In the genomic region with DNA sequence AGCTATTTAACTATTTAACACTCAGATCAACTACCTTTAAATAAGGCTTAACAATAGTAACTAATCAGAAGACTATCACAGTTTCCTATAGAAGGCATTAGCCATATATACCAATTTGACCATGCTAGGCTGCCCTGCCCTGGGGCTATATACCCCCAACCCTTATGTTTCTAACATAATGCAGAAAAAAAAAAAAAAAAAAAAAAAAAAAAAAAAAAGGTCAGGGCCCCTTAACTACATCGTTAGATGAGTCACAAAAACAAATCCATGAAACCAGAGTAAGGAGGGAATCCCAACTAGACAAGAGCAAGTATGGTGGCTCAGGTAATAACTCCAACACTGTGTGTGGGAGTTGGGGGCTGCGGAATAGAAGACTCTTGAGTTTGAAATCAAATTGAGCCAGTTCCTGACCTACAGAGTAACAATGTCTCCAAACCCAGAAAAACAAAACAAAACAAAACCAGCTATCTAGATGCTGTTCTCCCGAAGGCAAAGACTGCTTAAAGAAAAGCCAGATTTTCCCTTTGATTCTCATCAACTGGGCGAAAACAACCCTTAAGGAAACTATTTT, we compare ENCODE assay signal across 7 mouse cellular contexts. TPM values are rescaled to one million over a fixed set of nuclear protein-coding genes. Genes with fewer than 3 reads are reported as not detected.
DNase-seq lines count a peak whose midpoint lies in the region; ATAC-seq lines count a peak whose summit lies in the region.

No protein-coding gene starts in this region.

- peak overlapping the region; percentile 91 for H3K4me3 ChIP-seq in megakaryocyte, embryonic 14.5 days (replicated peaks)
- peak overlapping the region; percentile 86 for H3K4me3 ChIP-seq in forebrain, embryonic 10.5 days
- H3K4me3 ChIP-seq in limb, embryonic 13.5 days = peak overlapping the region; percentile 84
- peak overlapping the region; percentile 88 for H3K4me3 ChIP-seq in stomach, embryonic 15.5 days (replicated peaks)

- peak overlapping the region; percentile 87 for H3K4me2 ChIP-seq in limb, embryonic 13.5 days (replicated peaks)
- H3K4me2 ChIP-seq in stomach, embryonic 15.5 days = peak overlapping the region; percentile 81

- 4% methylated on average over 4 of the region's 4 CpGs for WGBS in forebrain, embryonic 10.5 days
- 4% methylated on average over 4 of the region's 4 CpGs for WGBS in limb, embryonic 13.5 days
- 2% methylated on average over 4 of the region's 4 CpGs for WGBS in stomach, embryonic 15.5 days

- peaks cover 29% of the 10 kb centered on the region for H3K4me1 ChIP-seq in megakaryocyte, embryonic 14.5 days
- peaks cover 22% of the 10 kb centered on the region for H3K4me1 ChIP-seq in forebrain, embryonic 10.5 days
- peaks cover 21% of the 10 kb centered on the region for H3K4me1 ChIP-seq in limb, embryonic 13.5 days
- H3K4me1 ChIP-seq in stomach, embryonic 15.5 days = peaks cover 7% of the 10 kb centered on the region

- H3K27ac ChIP-seq in forebrain, embryonic 10.5 days = peak overlapping the region; percentile 87
- H3K27ac ChIP-seq in limb, embryonic 13.5 days = no peak overlapping the region
- H3K27ac ChIP-seq in stomach, embryonic 15.5 days = no peak overlapping the region; the same call in 1 of the 2 replicates

- no peaks in the 10 kb centered on the region for H3K9me3 ChIP-seq in megakaryocyte, embryonic 14.5 days
- no peaks in the 10 kb centered on the region for H3K9me3 ChIP-seq in forebrain, embryonic 10.5 days
- H3K9me3 ChIP-seq in limb, embryonic 13.5 days = no peaks in the 10 kb centered on the region
- no peaks in the 10 kb centered on the region for H3K9me3 ChIP-seq in stomach, embryonic 15.5 days

- DNase-seq in forebrain, embryonic 10.5 days (ENCODE audit: extremely low spot score, low spot score) = no peak
- DNase-seq in embryo, embryonic 11 days = no peak
- DNase-seq in B cell, adult 2 months = no peak

- H3K36me3 ChIP-seq in megakaryocyte, embryonic 14.5 days (replicated peaks; ENCODE audit: low read length) = peaks cover 18% of the 10 kb centered on the region
- H3K36me3 ChIP-seq in forebrain, embryonic 10.5 days (replicated peaks) = peaks cover 23% of the 10 kb centered on the region
- peaks cover 7% of the 10 kb centered on the region; the same call in 1 of the 2 replicates for H3K36me3 ChIP-seq in limb, embryonic 13.5 days
- H3K36me3 ChIP-seq in stomach, embryonic 15.5 days = no peaks in the 10 kb centered on the region

- no peak for ATAC-seq in megakaryocyte, adult 5-6 weeks (ENCODE audit: poor library complexity, severe bottlenecking)
- ATAC-seq in limb, embryonic 13.5 days (ENCODE audit: low FRiP score, low read depth) = no peak
- ATAC-seq in stomach, embryonic 15.5 days (ENCODE audit: insufficient read depth, low FRiP score, low read depth) = no peak

- no peaks in the 10 kb centered on the region for H3K27me3 ChIP-seq in megakaryocyte, embryonic 14.5 days (replicated peaks)
- H3K27me3 ChIP-seq in forebrain, embryonic 10.5 days (ENCODE audit: poor library complexity, severe bottlenecking) = no peaks in the 10 kb centered on the region
- H3K27me3 ChIP-seq in limb, embryonic 13.5 days = no peaks in the 10 kb centered on the region
- no peaks in the 10 kb centered on the region for H3K27me3 ChIP-seq in stomach, embryonic 15.5 days (replicated peaks)

- peak overlapping the region; percentile 73 for H3K9ac ChIP-seq in limb, embryonic 13.5 days
- peak overlapping the region; percentile 52 for H3K9ac ChIP-seq in stomach, embryonic 15.5 days

RNA-seq across cellular contexts. Expression of a gene that starts 0.7 kb away (rescaled TPM):
- polyA plus RNA-seq in megakaryocyte, embryonic 14.5 days (2012; ENCODE audit: insufficient read depth, low replicate concordance) = 1.8 TPM in 1 of 2 replicates, not detected in the other
- total RNA-seq in megakaryocyte, adult 5-6 weeks (2015) = 21.0 and 23.3 TPM in 2 replicates
- 16.5 and 18.7 TPM in 2 replicates for total RNA-seq in megakaryocyte, adult 5-6 weeks (2017)
- 36.4 and 37.1 TPM in 2 replicates for polyA plus RNA-seq in forebrain, embryonic 10.5 days (2016; fragmentation: Nextera tagmentation; extraction: Ambion mirVana)
- polyA plus RNA-seq in limb, embryonic 13.5 days (2015; fragmentation: Nextera tagmentation; extraction: Ambion mirVana) = 24.3 and 30.9 TPM in 2 replicates
- polyA plus RNA-seq in stomach, embryonic 15.5 days (2015; fragmentation: Nextera tagmentation; extraction: Ambion mirVana) = 24.1 and 25.9 TPM in 2 replicates

RNA-seq across cellular contexts. Expression of a gene that starts 1.0 kb away (rescaled TPM):
- 0.41 and 1.3 TPM in 2 replicates for polyA plus RNA-seq in megakaryocyte, embryonic 14.5 days (2012; ENCODE audit: insufficient read depth, low replicate concordance)
- total RNA-seq in megakaryocyte, adult 5-6 weeks (2015) = 15.8 and 18.0 TPM in 2 replicates
- total RNA-seq in megakaryocyte, adult 5-6 weeks (2017) = 16.6 and 17.3 TPM in 2 replicates
- polyA plus RNA-seq in forebrain, embryonic 10.5 days (2016; fragmentation: Nextera tagmentation; extraction: Ambion mirVana) = 23.1 and 25.9 TPM in 2 replicates
- 18.7 and 19.0 TPM in 2 replicates for polyA plus RNA-seq in limb, embryonic 13.5 days (2015; fragmentation: Nextera tagmentation; extraction: Ambion mirVana)
- 13.4 and 17.5 TPM in 2 replicates for polyA plus RNA-seq in stomach, embryonic 15.5 days (2015; fragmentation: Nextera tagmentation; extraction: Ambion mirVana)

RNA-seq across cellular contexts. Expression of a gene that starts 30.0 kb away (rescaled TPM):
- 15.1 and 23.6 TPM in 2 replicates for polyA plus RNA-seq in megakaryocyte, embryonic 14.5 days (2012; ENCODE audit: insufficient read depth, low replicate concordance)
- 29.0 and 31.8 TPM in 2 replicates for total RNA-seq in megakaryocyte, adult 5-6 weeks (2015)
- 31.5 and 33.1 TPM in 2 replicates for total RNA-seq in megakaryocyte, adult 5-6 weeks (2017)
- 120 and 125 TPM in 2 replicates for polyA plus RNA-seq in forebrain, embryonic 10.5 days (2016; fragmentation: Nextera tagmentation; extraction: Ambion mirVana)
- 66.0 and 71.3 TPM in 2 replicates for polyA plus RNA-seq in limb, embryonic 13.5 days (2015; fragmentation: Nextera tagmentation; extraction: Ambion mirVana)
- 71.4 and 74.9 TPM in 2 replicates for polyA plus RNA-seq in stomach, embryonic 15.5 days (2015; fragmentation: Nextera tagmentation; extraction: Ambion mirVana)

RNA-seq across cellular contexts. Expression of a gene that starts 44.0 kb away (rescaled TPM):
- not detected in 2 replicates for polyA plus RNA-seq in megakaryocyte, embryonic 14.5 days (2012; ENCODE audit: insufficient read depth, low replicate concordance)
- 0.07 and 0.40 TPM in 2 replicates for total RNA-seq in megakaryocyte, adult 5-6 weeks (2015)
- 0.15 and 0.77 TPM in 2 replicates for total RNA-seq in megakaryocyte, adult 5-6 weeks (2017)
- polyA plus RNA-seq in forebrain, embryonic 10.5 days (2016; fragmentation: Nextera tagmentation; extraction: Ambion mirVana) = 1.7 and 2.6 TPM in 2 replicates
- 150 and 159 TPM in 2 replicates for polyA plus RNA-seq in limb, embryonic 13.5 days (2015; fragmentation: Nextera tagmentation; extraction: Ambion mirVana)
- polyA plus RNA-seq in stomach, embryonic 15.5 days (2015; fragmentation: Nextera tagmentation; extraction: Ambion mirVana) = 96.0 and 101 TPM in 2 replicates
